In genomic region chr7:130823992-130824391, GRCm38 (mm10) we compare ENCODE assay signal across 30 mouse cellular contexts. TPM values are rescaled to one million over a fixed set of nuclear protein-coding genes. Genes with fewer than 3 reads are reported as not detected.
DNase-seq lines count a peak whose midpoint lies in the region; ATAC-seq and TF ChIP-seq lines count a peak whose summit lies in the region.
"Had no signal": no experiment of that assay in that cellular context is flagged by ENCODE, and none has a peak within 500 bp of the region (broad histone marks: within the 10 kb centered on the region; RNA-seq: fewer than 3 reads in every experiment).

No protein-coding gene starts in this region.

- peaks cover 4% of the 10 kb centered on the region for H3K9me3 ChIP-seq in heart, embryonic 12.5 days (replicated peaks)
- H3K9me3 ChIP-seq in heart, embryonic 15.5 days (replicated peaks), result no peaks in the 10 kb centered on the region
- no peaks in the 10 kb centered on the region for H3K9me3 ChIP-seq in lung, embryonic 15.5 days
- H3K9me3 ChIP-seq: forebrain, embryonic 10.5 days; forebrain, embryonic 13.5 days; hindbrain, embryonic 10.5 days; hindbrain, embryonic 13.5 days; intestine, embryonic 15.5 days had no signal

- no peak for TF ChIP-seq CTCF in lung, adult 2 months (IDR thresholded peaks at IDR 0.05; ENCODE audit: insufficient read depth, low read length)

- intact Hi-C loops in heart, postnatal 14 days (cut with DNase I), result no loop called here

- ATAC-seq in heart, embryonic 12.5 days (ENCODE audit: insufficient number of reproducible peaks, low FRiP score), result no peak
- no peak for ATAC-seq in heart, embryonic 15.5 days (replicated peaks; ENCODE audit: insufficient number of reproducible peaks, insufficient read depth, low FRiP score, low read depth)
- ATAC-seq in lung, embryonic 15.5 days (ENCODE audit: borderline replicate concordance, extremely low read depth, low FRiP score, low TSS enrichment), result no peak
- ATAC-seq: forebrain, embryonic 13.5 days; forebrain, embryonic 16.5 days; hindbrain, embryonic 16.5 days; intestine, embryonic 15.5 days; Patski had no signal

- H3K4me1 ChIP-seq in heart, embryonic 12.5 days (replicated peaks), result peaks cover 21% of the 10 kb centered on the region
- peaks cover 23% of the 10 kb centered on the region for H3K4me1 ChIP-seq in heart, embryonic 15.5 days (replicated peaks)
- 0 out of 2 replicates have a peak, but pooled peaks cover 12% of the 10 kb centered on the region for H3K4me1 ChIP-seq in lung, embryonic 15.5 days
- no peaks in the 10 kb centered on the region for H3K4me1 ChIP-seq in lung, adult 2 months (ENCODE audit: control insufficient read depth, insufficient read depth, low read length)
- H3K4me1 ChIP-seq: forebrain, embryonic 10.5 days; forebrain, embryonic 13.5 days; hindbrain, embryonic 10.5 days; hindbrain, embryonic 13.5 days; intestine, embryonic 15.5 days had no signal

- H3K9ac ChIP-seq in heart, embryonic 12.5 days, result no peak overlapping the region
- H3K9ac ChIP-seq in heart, embryonic 15.5 days, result no peak overlapping the region
- no peak overlapping the region for H3K9ac ChIP-seq in lung, embryonic 15.5 days
- H3K9ac ChIP-seq: forebrain, embryonic 13.5 days; hindbrain, embryonic 13.5 days; intestine, embryonic 15.5 days had no signal

- peak overlapping the region; percentile 36; the same call in 1 of the 2 replicates for H3K4me2 ChIP-seq in heart, embryonic 12.5 days
- 0 out of 2 replicates have a peak overlapping the region, but pooled peaks have one; percentile 12 for H3K4me2 ChIP-seq in heart, embryonic 15.5 days
- peak overlapping the region; percentile 3; the same call in 1 of the 2 replicates for H3K4me2 ChIP-seq in lung, embryonic 15.5 days
- H3K4me2 ChIP-seq: forebrain, embryonic 13.5 days; hindbrain, embryonic 13.5 days; intestine, embryonic 15.5 days had no signal

- no peak overlapping the region for H3K27ac ChIP-seq in heart, embryonic 12.5 days (ENCODE audit: poor library complexity, severe bottlenecking)
- H3K27ac ChIP-seq in heart, embryonic 15.5 days, result no peak overlapping the region
- 0 out of 2 replicates have a peak overlapping the region, but pooled peaks have one; percentile 38 for H3K27ac ChIP-seq in lung, embryonic 15.5 days
- H3K27ac ChIP-seq: forebrain, embryonic 10.5 days; forebrain, embryonic 13.5 days; hindbrain, embryonic 10.5 days; hindbrain, embryonic 13.5 days; intestine, embryonic 15.5 days had no signal

- TF ChIP-seq POLR2A in lung, adult 2 months (IDR thresholded peaks at IDR 0.05; ENCODE audit: borderline replicate concordance, extremely low read depth, low read depth, low read length), result no peak

- H3K4me3 ChIP-seq in heart, embryonic 12.5 days, result no peak overlapping the region
- no peak overlapping the region for H3K4me3 ChIP-seq in heart, embryonic 15.5 days
- no peak overlapping the region for H3K4me3 ChIP-seq in lung, embryonic 15.5 days
- H3K4me3 ChIP-seq in lung, adult 2 months (replicated peaks; ENCODE audit: extremely low read depth, low read depth, low read length), result no peak overlapping the region
- H3K4me3 ChIP-seq: forebrain, embryonic 10.5 days; forebrain, embryonic 13.5 days; hindbrain, embryonic 10.5 days; hindbrain, embryonic 13.5 days; intestine, embryonic 15.5 days had no signal

- no peaks in the 10 kb centered on the region for H3K36me3 ChIP-seq in heart, embryonic 12.5 days
- no peaks in the 10 kb centered on the region for H3K36me3 ChIP-seq in heart, embryonic 15.5 days
- no peaks in the 10 kb centered on the region for H3K36me3 ChIP-seq in lung, embryonic 15.5 days
- H3K36me3 ChIP-seq: forebrain, embryonic 10.5 days; G1E; hindbrain, embryonic 10.5 days; hindbrain, embryonic 13.5 days; intestine, embryonic 15.5 days had no signal

- peaks cover 29% of the 10 kb centered on the region for H3K27me3 ChIP-seq in heart, embryonic 12.5 days (replicated peaks)
- H3K27me3 ChIP-seq in heart, embryonic 15.5 days, result peaks cover 4% of the 10 kb centered on the region; the same call in 1 of the 2 replicates
- no peaks in the 10 kb centered on the region for H3K27me3 ChIP-seq in lung, embryonic 15.5 days
- H3K27me3 ChIP-seq: forebrain, embryonic 13.5 days; intestine, embryonic 15.5 days; Patski had no signal

- WGBS in heart, embryonic 12.5 days, result 21% methylated on average over 9 of the region's 9 CpGs
- 28% methylated on average over 9 of the region's 9 CpGs for WGBS in heart, embryonic 15.5 days
- 16% methylated on average over 9 of the region's 9 CpGs for WGBS in lung, embryonic 15.5 days
- 33% methylated on average over 9 of the region's 9 CpGs for WGBS in lung, adult 2 months

- no peak for DNase-seq in heart, adult 8-10 months (ENCODE audit: low spot score)
- DNase-seq in heart, postnatal 14 days, result no peak
- DNase-seq in lung, adult 2 months, result no peak
- DNase-seq: adrenal gland, postnatal 10 days; adrenal gland, postnatal 36 days; B cell, adult 2 months; cerebellum, adult 18-20 months; cerebellum, adult 9-10 months; cerebellum, postnatal 14 days; gastrocnemius, postnatal 10 days; gastrocnemius, postnatal 36 days; kidney, adult 11 months had no signal

RNA-seq across cellular contexts. Expression of gene Plekha1, which starts 41.6 kb away (rescaled TPM):
- polyA plus RNA-seq in heart, embryonic 12.5 days (2016; fragmentation: Nextera tagmentation; extraction: Ambion mirVana), result 54.6 and 56.2 TPM in 2 replicates
- total RNA-seq in heart, adult 8-10 months (2022), result 10 to 100 TPM; 36.3 to 39.0 (median 38.1) TPM
- 50.0 and 53.9 TPM in 2 replicates for polyA plus RNA-seq in heart, embryonic 15.5 days (2015; fragmentation: Nextera tagmentation; extraction: Ambion mirVana)
- total RNA-seq in heart, postnatal 14 days (2021), result 10 to 100 TPM; 46.7 to 51.4 TPM
- polyA plus RNA-seq in lung, embryonic 15.5 days (2015; fragmentation: Nextera tagmentation; extraction: Ambion mirVana), result 59.7 and 61.4 TPM in 2 replicates
- polyA plus RNA-seq in lung, adult 2 months (2012; rRNA removed), result 66.8 and 99.2 TPM in 2 replicates
- polyA plus RNA-seq: G1E had no signal

RNA-seq across cellular contexts. Expression of gene Btbd16, which starts 50.1 kb away (rescaled TPM):
- polyA plus RNA-seq in heart, embryonic 12.5 days (2016; fragmentation: Nextera tagmentation; extraction: Ambion mirVana), result 0.15 and 0.18 TPM in 2 replicates
- total RNA-seq in heart, adult 8-10 months (2022), result not detected
- 0.09 TPM in 1 of 2 replicates, not detected in the other for polyA plus RNA-seq in heart, embryonic 15.5 days (2015; fragmentation: Nextera tagmentation; extraction: Ambion mirVana)
- total RNA-seq in heart, postnatal 14 days (2021), result under 1 TPM in 1 of 2 experiments, not detected in 1; 0.12 TPM
- not detected in 2 replicates for polyA plus RNA-seq in lung, embryonic 15.5 days (2015; fragmentation: Nextera tagmentation; extraction: Ambion mirVana)
- polyA plus RNA-seq in lung, adult 2 months (2012; rRNA removed), result not detected in 2 replicates
- total RNA-seq: adrenal gland, adult 18-20 months; adrenal gland, postnatal 36 days; CH12.LX; gastrocnemius, adult 18-20 months; gastrocnemius, postnatal 36 days; heart, postnatal 25 days had no signal
- polyA plus RNA-seq: embryonic facial prominence, embryonic 11.5 days; embryonic facial prominence, embryonic 14.5 days; forebrain, embryonic 10.5 days; forebrain, embryonic 13.5 days; forebrain, embryonic 16.5 days; G1E; hindbrain, embryonic 10.5 days; hindbrain, embryonic 16.5 days had no signal
